Mouse (Mus musculus): ENCODE results near the gene Zfp60.

Zfp60 gene

DNA sequence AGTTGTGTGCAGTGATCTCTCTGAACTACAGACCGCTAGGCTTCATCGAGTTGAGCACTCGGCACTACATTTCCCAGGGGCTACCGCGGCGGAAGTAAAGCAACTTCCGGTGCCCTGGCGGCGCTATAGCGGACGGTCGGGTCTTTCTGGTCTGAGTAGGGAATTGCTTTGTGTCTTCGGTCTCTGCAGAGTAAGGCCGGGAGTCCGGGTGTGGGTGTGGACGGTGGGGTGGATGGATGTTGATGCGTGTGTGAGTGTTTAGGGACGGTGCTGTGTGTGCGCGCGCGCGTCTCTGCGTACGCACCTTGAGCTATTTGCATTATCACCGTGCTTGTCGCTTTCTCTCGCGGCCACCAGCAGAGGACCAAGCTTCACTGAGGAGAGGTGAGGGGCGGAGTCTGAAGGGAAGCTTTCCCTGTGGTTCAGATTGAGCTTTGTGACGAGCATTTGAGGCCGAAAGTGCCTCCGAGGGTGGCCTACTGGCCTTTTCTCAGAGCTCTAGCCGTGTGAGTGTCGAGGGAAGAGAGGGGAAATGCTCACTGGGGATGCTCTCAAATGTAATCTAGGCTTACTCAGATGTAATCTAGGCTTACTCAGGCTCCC is at the start of gene Zfp60:
TSS of gene Zfp60 (plus strand) at position 109 of the 603 bp plus-strand sequence.
- peak; percentile 83 for DNase-seq (ENCODE audit: low spot score)

DNA sequence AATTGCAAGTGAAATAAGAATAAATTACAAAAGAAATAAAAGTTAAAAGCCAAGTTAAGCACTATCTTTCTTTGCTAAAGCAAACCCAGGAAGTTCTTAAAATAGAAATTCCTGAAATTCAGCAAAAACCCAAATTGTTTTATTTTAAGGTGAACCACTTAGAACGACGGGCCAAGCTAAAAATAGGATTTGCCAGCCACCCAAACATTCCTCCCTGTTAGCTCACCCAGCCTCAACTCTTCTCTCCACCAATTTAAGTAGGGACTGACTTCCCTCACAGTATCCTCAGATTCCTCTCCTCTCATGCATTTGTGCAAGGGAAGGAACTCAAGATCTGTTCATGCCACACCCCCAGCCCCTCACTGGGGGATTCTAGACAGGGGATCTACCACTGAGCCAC is 48.0 kb upstream of the Zfp60 start:
- DNase-seq (ENCODE audit: low spot score) = no peak

DNA sequence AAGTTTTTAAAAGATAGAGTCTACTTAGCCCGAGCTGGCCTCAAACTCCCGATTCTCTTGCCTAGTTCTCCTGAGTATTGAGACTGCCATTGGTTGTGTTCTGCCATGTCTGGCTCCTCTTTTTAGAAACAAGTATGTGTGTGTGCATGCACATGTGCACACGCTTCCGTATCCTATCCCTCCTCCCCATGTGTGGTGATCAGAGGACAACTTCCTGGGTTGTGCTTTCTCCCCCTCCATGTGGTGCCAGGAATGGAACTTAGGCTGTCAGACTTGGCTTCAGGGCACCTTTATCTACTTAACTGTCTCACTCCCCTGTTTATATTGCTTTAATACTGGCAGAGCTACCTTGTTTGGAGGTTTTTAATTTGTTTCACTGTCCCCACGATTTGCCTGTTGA is 46.0 kb upstream of the Zfp60 start:
- no peak for DNase-seq (ENCODE audit: low spot score)

DNA sequence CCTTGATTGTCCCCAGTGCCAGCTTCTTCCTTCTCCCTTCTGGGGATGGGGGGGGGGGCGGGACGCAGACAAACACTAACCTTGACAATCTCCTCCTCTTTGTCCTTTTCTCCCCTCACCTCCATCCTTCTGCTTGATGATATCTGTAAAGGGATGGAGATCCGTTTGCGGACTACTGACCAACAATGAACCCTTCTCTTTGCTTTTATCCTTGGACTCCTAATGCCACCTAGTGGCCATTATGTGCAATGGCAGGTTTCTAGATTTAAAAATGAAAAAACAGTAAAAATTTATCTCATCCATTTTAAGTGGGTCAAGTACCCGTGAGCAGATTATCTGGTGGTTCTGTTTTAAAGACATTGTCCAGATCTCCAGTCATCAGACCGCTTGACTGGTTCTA is 45.5 kb upstream of the Zfp60 start:
- no peak for DNase-seq (ENCODE audit: low spot score)

DNA sequence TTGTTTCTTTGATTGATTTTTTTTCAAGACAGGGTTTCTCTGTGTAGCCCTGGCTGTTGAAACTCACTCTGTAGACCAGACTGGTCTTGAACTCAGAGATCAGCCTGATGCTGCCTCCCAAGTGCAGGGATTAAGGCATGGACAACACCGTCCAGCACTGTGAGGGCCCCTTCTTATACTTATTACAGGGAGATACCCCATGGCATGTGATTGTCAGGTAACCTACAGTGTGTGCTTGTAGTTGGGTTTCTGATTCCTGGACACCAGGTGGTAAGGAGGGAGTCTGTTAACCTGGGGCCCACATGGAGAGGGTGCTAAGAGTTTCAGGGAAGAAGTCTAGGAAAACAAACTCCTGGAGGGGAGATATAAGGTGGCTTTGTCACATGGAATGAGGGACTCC is 44.1 kb upstream of the Zfp60 start:
- DNase-seq (ENCODE audit: low spot score) = no peak

DNA sequence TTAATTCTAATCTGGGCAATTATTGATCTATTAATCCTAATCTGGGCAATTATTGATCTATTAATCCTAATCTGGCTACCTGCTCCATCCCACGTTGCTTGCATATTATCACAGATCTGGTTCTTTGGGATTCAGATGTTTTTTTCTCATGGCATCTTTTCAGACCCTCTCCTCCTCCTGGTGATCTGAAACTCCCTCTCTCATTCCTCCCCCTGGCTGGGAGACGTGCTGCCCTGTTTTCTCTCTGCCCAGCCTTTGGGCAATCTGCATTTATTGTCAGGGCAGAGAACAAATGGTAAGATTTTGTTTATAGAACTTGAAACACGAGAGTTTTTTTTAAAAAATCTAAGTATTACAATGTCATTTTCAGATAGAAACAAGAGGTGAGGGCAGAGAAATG is 43.4 kb upstream of the Zfp60 start:
- no peak for DNase-seq (ENCODE audit: low spot score)

DNA sequence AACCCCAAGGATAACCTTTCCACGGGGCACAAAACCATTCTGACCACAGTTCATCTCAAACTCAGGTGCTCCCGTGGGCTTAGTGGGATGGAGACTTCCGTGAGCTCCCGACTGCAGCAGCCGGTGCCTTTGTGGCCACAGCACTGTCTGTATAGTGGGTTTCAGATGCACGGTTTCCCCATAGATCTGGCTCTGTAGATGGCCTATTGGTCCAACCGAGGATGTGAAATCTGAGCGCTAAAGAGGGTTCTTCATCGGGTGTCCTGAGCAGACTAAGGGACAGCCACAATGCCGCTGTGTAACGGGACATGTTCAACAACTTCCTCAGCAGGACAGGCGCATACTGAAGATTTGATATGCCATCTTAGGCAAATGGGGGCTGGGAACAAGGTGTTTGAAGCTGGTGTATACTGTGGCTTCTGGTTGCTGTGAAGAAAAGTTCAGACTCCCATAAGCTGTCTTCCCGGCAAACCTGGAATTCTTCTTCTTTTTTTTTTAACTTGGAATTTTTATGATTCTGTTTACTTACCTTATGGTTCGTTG is 42.9 kb upstream of the Zfp60 start:
- DNase-seq (ENCODE audit: low spot score) = no peak

DNA sequence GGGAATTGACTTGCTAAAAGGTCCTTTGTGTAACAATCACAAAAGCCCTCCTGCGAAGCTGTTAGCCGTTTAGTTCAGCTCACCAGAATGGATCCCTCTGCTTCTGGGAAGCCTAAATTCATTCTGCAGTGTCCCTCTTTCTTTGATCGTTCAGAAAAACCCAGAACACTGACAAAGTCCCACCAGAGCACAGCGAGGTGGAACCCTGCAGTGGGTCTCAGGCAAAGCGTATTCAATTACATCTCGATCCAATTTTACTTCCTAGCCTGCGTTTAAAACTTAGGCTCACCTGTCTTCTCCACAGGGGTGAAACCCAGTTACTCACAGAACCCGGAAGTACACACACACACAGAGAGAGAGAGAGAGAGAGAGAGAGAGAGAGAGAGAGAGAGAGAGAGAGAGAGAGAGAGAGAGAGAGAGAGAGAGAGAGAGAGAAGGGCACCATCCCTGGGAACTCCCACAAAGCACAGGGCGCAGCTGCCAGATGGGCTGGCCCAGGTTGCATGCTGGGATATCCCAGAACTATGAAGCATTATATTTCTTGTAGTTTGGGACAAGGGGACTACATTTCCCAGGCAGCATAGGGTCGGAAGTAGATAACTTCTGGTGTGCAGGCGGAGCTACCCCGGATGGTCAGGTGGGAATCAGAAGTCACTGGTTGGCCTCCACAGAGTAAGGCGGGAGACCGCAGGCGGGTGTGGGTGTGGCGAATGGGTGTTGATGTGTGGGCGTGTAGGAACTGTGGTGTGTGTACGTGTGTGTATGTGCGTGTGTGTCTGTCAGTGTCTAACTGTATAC is 42.2 kb upstream of the Zfp60 start, which contains the start of gene Zfp607b:
TSS of gene Zfp607b (plus strand) at position 526 of the 798 bp plus-strand sequence.
- DNase-seq (ENCODE audit: low spot score) = peak; percentile 84

DNA sequence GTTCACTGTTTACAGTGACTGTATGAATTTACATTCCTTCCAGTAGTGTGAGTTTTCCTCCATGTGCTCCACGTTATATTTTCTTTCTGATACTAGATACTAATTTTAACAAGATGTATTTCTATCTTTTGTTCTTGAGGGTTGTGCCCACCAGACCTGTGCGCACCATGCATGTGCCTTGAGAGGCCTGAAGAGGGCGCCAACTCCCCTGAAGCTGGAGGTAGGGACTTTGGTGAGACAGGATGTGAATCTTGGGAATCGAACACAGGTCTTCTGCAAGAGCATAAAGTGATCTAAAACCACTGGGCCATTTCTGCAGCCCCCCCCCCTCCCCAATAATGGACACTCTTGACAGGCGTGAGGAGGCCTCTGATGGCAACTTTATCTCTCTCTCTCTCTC is 40.1 kb upstream of the Zfp60 start:
- peak; percentile 21 for DNase-seq (ENCODE audit: low spot score)

DNA sequence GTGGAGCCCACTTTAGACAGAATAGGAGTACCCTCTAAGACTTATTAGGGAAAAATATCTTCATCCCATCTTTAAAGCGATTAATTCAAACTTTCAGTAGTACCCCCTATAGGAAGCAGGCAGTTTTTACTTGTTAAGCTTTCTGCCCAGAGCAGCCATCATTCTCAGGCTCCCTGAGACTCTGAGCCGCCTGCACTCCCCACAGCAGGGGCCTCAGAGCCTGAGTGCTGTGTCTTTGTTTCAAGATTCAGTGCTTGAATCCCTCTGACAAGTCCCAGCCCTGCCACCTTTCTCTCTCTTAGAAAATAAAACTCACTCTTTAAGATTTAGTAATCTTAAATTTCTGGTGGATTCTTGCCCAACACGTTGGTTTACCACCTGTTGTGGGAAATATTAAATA is 34.5 kb upstream of the Zfp60 start:
- no peak for DNase-seq (ENCODE audit: low spot score)

DNA sequence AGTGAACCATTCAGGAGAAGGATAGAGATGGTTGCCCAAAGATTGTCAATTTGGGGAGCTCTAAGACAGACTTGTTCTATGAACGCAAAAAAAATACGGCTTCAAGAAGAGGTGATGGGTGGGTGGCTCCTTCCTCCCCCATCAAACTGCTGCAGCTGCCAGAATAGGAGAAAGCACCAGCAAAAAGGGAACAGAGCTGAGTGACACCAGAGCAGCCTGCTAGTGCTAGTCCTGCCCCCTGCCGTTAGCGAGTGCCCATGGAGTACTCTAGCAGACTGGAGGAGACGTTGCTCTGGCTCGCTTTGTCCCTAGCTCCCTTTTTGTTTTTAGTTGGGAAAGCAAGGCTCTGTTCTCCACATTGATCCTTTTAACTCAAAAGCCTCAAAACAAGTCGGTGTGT is 20.8 kb upstream of the Zfp60 start:
- DNase-seq (ENCODE audit: low spot score) = no peak

DNA sequence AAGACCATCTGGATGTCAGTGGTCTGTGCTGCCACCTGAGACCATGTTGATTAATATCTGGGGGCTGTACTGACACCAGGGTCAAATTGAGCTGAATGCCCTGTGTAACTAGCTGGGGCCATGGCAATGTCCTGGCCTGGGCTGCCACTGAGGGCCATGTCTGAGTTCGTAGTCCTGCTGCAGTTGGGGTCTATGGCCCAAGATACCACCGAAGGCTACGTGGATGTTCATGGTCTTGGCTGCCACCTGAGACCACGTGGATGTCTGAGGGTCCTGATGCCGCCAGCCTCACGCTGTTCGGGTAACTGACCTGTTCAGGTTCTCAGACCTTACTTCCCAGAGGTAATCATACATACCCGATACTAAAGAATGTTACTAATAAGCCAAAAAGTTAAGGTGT is 9.2 kb upstream of the Zfp60 start:
- DNase-seq (ENCODE audit: low spot score) = no peak

DNA sequence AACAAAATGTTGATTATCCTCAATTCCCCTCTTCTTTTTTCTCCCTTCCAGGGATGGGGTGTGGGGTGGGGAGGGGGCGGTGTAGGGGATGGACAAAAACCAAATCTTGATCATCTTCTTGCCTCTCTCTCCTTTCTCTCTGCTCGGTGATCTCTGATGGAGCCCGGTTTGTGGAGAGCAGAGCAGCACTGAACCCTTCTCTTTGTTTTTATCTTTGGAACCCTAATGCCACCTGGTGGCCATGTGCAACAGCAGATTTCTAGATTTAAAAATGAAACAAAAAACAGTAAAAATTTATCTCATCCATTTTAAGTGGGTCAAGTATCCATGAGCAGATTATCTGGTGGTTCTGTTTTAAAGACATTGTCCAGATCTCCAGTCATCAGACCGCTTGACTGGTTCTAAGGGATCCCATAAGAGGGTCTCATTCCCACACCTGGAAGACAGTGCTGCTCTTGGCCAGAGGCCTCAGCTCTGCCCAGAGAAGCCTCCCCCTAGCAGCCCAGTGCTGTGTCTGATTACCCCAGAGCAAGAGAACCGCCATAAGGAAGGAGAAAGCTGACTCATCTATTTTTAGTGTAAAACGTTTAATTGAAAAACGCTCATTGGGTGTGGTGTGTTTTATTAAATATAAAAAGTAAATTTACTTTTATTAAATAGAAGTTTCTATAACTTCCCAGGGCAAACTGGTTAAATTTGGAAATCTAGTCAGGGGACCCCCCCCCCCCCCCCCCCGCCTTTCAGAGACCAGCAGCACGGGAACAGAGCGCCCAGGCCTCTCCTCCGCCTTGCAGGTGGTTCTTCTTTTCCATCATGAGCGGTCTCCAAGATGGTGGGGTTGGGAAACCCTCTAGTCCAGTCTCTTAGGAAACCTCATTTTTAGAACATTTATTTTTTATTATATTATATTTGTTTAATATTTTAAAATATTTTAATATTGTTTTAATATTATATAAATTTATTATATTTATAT is 5.3 kb upstream of the Zfp60 start:
- no peak for DNase-seq (ENCODE audit: low spot score)

DNA sequence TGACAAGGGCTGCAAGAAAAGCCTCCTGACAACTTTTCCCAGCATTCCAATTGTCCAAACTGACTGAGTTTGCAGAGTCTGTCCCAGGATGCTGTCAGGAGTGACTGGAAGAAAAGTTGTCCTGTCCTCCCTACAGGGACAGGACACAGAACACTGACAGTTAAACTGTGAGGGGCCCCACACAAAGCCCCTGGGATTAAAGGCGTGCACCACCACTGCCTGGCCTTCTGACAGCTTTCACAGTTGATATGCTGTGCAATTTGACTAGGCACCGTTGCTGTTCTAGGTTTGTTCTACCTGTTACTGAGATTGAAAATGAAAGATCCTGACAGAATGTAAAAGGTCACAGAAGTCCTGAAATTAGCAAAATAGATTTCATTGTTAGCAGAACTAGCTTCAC is 3.7 kb upstream of the Zfp60 start:
- DNase-seq (ENCODE audit: low spot score) = no peak

DNA sequence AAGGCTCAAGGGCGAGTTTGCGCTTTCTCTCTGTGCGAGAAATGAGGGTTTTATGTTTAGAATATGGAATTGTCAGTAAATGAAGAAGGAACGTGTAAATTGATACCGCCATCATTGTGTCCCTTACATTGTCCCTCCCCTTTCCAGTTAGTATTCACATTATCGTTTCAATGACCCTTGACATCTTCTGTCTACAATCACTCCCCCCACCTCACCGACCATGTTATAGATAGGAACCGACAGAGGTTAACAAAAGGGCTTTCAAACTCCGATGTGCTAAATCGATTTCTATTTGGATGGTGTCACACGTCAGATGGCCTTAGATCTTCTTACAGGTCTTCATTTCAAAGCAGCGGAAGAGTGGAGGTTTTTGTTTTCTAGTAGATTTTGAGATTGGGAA is 757 bp downstream of the Zfp60 start:
- DNase-seq (ENCODE audit: low spot score) = no peak

DNA sequence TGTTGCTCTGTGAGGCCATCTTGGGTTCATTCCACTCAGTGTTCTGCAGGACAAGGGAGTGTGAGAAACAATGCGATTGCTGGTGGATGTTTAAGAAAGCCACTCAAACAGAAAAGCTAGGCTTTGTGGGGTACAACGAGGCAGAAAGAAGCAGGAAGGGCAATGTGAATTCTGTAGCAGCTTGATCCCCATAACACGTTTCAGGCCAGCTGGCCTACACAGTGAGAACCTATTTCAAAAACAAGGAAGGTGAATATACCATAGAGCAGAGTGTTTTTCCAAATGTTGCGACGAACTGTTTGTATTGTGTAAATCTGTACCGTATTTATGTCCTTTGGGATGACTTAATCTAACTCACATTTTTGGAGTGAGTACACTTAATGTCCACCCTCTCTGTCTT is 1.3 kb downstream of the Zfp60 start:
- no peak for DNase-seq (ENCODE audit: low spot score)

DNA sequence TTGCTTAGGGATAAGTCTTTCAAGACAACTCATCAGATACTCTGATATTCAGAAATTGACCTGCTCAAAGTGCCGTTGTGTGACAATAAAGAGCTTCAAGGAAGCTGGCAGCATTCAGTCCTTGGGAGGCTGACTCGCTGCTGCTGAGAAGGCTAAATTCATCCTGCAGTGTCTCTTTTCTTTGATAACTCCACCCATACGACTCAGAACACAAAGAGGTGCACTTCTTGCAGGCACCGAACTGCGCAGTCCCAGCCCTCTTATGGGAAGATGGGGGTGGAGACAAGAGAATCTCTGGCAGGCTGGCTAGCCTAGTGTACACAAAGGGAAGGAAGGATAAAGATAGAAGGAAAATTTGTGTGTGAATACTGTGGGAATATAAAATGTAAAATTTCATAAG is 4.3 kb downstream of the Zfp60 start:
- DNase-seq (ENCODE audit: low spot score) = no peak

DNA sequence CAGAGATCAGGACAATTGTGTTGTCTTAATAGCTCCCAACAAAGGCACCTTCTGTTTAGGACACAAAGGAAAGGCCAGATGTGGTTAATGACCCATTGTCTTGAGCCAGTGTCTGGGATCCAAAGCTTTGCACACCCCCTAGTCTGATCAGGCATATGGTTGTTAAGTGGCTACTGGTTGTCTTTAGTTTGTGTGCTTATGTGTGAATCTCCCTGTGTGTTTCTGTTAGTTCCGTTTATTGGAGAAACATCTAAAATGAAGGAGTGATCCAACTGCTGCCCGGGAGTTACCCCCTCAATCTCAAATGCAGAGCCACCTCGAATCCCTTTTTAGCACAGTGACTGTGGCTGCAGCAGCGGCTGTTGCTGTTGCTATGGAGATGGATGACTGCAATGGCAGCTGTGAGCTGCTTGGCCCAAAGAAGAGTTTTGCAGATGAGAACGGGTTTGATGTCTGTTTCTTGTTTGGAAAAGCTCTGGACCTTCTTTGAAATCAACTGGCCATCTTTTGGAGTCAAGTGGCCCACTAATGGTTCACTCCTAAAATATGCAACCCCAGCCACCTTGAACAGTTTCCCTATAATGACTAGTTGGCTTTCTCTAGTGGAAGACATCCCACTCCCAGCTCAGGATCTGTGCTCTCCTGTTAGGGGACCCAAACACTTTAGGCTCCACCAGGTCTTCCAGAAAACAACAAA is 25.3 kb downstream of the Zfp60 start:
- no peak for DNase-seq (ENCODE audit: low spot score)

DNA sequence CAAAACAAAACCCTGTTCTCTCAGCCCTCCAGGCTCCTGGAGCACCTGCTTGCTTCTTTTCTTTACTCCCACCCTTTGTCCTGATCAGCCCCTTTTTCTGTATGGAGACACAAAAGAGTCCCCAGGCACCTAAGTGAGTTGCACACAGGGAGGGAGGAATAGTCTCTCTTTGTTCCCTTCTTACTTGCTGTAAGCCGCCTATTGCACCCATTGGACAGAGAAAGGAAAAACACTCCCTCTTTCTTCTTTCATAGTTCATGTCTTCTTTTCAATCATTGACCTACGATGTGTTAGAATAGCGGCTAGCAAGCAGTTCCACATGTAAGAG is 25.8 kb downstream of the Zfp60 start:
- no peak for DNase-seq (ENCODE audit: low spot score)

DNA sequence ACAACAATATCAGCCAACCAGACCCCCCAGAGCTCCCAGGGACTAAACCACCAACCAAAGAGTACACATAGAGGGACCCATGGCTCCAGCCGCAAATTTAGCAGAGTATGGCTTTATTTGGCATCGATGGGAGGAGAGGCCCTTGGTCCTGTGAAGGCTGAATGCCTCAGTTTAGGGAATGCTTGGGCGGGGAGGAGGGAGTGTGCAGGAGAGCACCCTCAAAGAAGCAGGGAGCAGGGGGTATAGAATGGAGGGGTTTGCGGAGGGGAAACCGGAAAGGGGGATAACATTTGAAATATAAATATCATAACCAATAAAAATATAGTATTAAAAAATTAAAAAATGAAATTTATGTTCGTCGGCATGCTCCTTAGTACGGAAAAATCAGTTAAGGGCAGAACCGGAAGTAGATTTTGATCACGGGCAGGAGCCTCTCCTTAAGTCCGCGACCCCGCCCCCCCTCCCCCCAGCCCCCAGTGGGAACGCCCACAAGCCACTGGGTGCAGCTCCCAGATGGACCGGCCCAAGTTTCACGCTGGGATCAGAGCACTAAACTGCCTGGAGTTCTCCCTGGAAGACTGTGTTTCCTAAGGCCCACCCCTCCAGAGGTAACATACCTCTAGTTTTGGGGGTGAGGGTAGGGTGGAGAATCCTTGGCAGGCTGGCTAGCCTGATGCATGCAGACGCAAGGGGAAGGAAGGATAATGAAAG is 34.1 kb downstream of the Zfp60 start:
- no peak for DNase-seq (ENCODE audit: low spot score)

DNA sequence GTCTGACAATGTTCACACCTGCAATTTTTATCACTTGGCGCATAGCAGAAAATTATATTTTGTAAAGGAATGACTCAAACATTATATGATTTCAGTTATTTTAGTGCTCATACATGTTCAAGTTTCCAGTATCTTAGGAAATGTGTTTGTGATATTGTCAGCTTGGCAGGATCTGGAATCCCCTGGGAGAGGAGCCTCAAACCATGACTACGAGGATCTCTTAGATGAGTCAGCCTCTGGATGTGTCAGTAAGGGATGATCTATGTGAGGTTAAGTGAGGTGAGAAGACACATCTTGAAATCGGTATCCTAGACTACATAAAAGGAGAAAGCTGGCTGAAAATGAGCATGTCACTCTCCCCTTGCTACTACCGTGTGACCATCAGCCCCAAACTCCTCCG is 58.1 kb downstream of the Zfp60 start:
- DNase-seq (ENCODE audit: low spot score) = no peak
